In genomic region chr11:3193363-3193762, GRCm38 (mm10) we compare ENCODE assay signal across 8 mouse cellular contexts. TPM values are rescaled to one million over a fixed set of nuclear protein-coding genes. Genes with fewer than 3 reads are reported as not detected.
DNase-seq lines count a peak whose midpoint lies in the region; ATAC-seq and TF ChIP-seq lines count a peak whose summit lies in the region.

Gene Sfi1 (minus strand): TSS chr11:3193463.

- POLR2A ChIA-PET in Patski (lab: Charles Lee), result interaction anchor here (0.9 to 19.5 kb wide), 5 partner anchors 8 to 96 kb away, joined by 3 to 411 read pairs (median 9); partner anchors contain the start of gene Patz1

- no peak within 1 kb of the TSS for H3K4me2 ChIP-seq in kidney, embryonic 15.5 days

- no peaks in the 10 kb centered on the region for H3K4me1 ChIP-seq in kidney, embryonic 15.5 days
- H3K4me1 ChIP-seq in embryonic fibroblast, embryonic 13.5 days (ENCODE audit: control insufficient read depth, insufficient read depth, low read length), result no peaks in the 10 kb centered on the region

- no peaks in the 10 kb centered on the region for H3K36me3 ChIP-seq in kidney, embryonic 15.5 days

- in situ Hi-C loops in Patski (cut with MboI; ENCODE audit: low pct_unique_long_range_greater_than_20kb), result no loop called here

- H3K4me3 ChIP-seq in kidney, embryonic 15.5 days (replicated peaks), result no peak within 1 kb of the TSS
- H3K4me3 ChIP-seq in embryonic fibroblast, embryonic 13.5 days (ENCODE audit: insufficient read depth, low read length), result no peak within 1 kb of the TSS

- TF ChIP-seq CTCF in Patski (IDR thresholded peaks at IDR 0.05), result no peak
- TF ChIP-seq CTCF in embryonic fibroblast, embryonic 13.5 days (IDR thresholded peaks at IDR 0.05; ENCODE audit: borderline replicate concordance, insufficient read depth, low read length), result no peak

- H3K9ac ChIP-seq in kidney, embryonic 15.5 days, result no peak within 1 kb of the TSS

- no peak for ATAC-seq in kidney, embryonic 15.5 days (replicated peaks; ENCODE audit: low FRiP score)
- no peak for ATAC-seq in Patski

- DNase-seq in kidney, postnatal 10 days, result no peak
- no peak for DNase-seq in Patski (ENCODE audit: low read depth, low spot score)
- no peak for DNase-seq in left cerebral cortex, adult 8-10 months (ENCODE audit: low spot score in 2 of 2)
- DNase-seq in right cerebral cortex, adult 18-20 months, result no peak
- DNase-seq in retina, postnatal 1 day, result no peak
- no peak for DNase-seq in frontal cortex, postnatal 14 days (ENCODE audit: low spot score in 2 of 2)

- WGBS in kidney, embryonic 15.5 days, result 86% methylated on average over 25 of the region's 25 CpGs

- no peaks in the 10 kb centered on the region for H3K27me3 ChIP-seq in kidney, embryonic 15.5 days
- H3K27me3 ChIP-seq in Patski, result no peaks in the 10 kb centered on the region

- TF ChIP-seq POLR2A in embryonic fibroblast, embryonic 13.5 days (IDR thresholded peaks at IDR 0.05; ENCODE audit: low read depth, low read length), result no peak

- no peaks in the 10 kb centered on the region for H3K9me3 ChIP-seq in kidney, embryonic 15.5 days (replicated peaks)

- H3K27ac ChIP-seq in kidney, embryonic 15.5 days, result no peak within 1 kb of the TSS
- no peak within 1 kb of the TSS for H3K27ac ChIP-seq in embryonic fibroblast, embryonic 13.5 days (ENCODE audit: insufficient read depth, low read length)

- CTCF ChIA-PET in Patski (lab: Charles Lee), result interaction anchor here (0.8 to 21.3 kb wide), 5 partner anchors 13 to 56 kb away, joined by 3 to 2208 read pairs (median 7); no protein-coding TSS in a partner anchor

RNA-seq across cellular contexts. Expression of gene Sfi1, which starts in this region (rescaled TPM):
- 12.9 and 15.3 TPM in 2 replicates for polyA plus RNA-seq in kidney, embryonic 15.5 days (2015; fragmentation: Nextera tagmentation; extraction: Ambion mirVana)
- polyA plus RNA-seq in Patski (2021), result 32.3 TPM
- polyA plus RNA-seq in embryonic fibroblast, embryonic 13.5 days (2011; ENCODE audit: insufficient read length, low read depth, missing spikeins), result 17.1 TPM in 2 replicates
- total RNA-seq in left cerebral cortex, adult 8-10 months (2022), result 10 to 100 TPM; 64.1 to 80.1 (median 68.9) TPM
